Mouse (Mus musculus) cerebellum, adult 11 months (tissue): ENCODE results near the gene Emc1.
"Not testable (repeated sequence)": the region's sequence is repeated elsewhere in the genome, so short reads cannot be mapped to it uniquely, and the experiment has no call there.

Experiments
- DNase-seq: peaks from one replicate; pipeline ENCODE4 v3.0.0; 2022

The Emc1 gene

GRCm38 (mm10) chr4:139360761-139361548, 8.6 kb downstream of the Emc1 start:
- no peak for DNase-seq

GRCm38 (mm10) chr4:139367336-139367735, 14.9 kb downstream of the Emc1 start:
- DNase-seq, result no peak

- DNase-seq, result no peak
Measured at GRCm38 (mm10) chr4:139368038-139368437, 15.7 kb downstream of the Emc1 start.

- DNase-seq, result no peak
Measured at GRCm38 (mm10) chr4:139373130-139373529, 20.7 kb downstream of the Emc1 start.

GRCm38 (mm10) chr4:139373531-139373930, 21.1 kb downstream of the Emc1 start:
- no peak for DNase-seq

- DNase-seq, result no peak
Measured at GRCm38 (mm10) chr4:139379719-139380118, 27.3 kb downstream of the Emc1 start.

- peak; percentile 100 for DNase-seq
Measured at GRCm38 (mm10) chr4:139380207-139380748, 27.9 kb downstream of the Emc1 start.

- DNase-seq, result no peak
Measured at GRCm38 (mm10) chr4:139380775-139381451, 28.5 kb downstream of the Emc1 start.

GRCm38 (mm10) chr4:139381452-139381845, 29.1 kb downstream of the Emc1 start:
- no peak for DNase-seq

- DNase-seq, result no peak
Measured at GRCm38 (mm10) chr4:139382231-139382630, 29.8 kb downstream of the Emc1 start.

- DNase-seq, result not testable (repeated sequence)
Measured at GRCm38 (mm10) chr4:139385841-139386240, 33.5 kb downstream of the Emc1 start.

GRCm38 (mm10) chr4:139386869-139387319, 34.5 kb downstream of the Emc1 start:
- no peak for DNase-seq

- no peak for DNase-seq
Measured at GRCm38 (mm10) chr4:139389557-139389956, 37.2 kb downstream of the Emc1 start.

GRCm38 (mm10) chr4:139395431-139395830, 43.0 kb downstream of the Emc1 start:
- DNase-seq, result no peak

- no peak for DNase-seq
Measured at GRCm38 (mm10) chr4:139400487-139400886, 48.1 kb downstream of the Emc1 start.

GRCm38 (mm10) chr4:139403214-139403613, 50.8 kb downstream of the Emc1 start:
- no peak for DNase-seq

- no peak for DNase-seq
Measured at GRCm38 (mm10) chr4:139411351-139411750, 59.0 kb downstream of the Emc1 start.

GRCm38 (mm10) chr4:139417868-139418267, 65.5 kb downstream of the Emc1 start:
- DNase-seq, result no peak

GRCm38 (mm10) chr4:139421621-139422020, 69.2 kb downstream of the Emc1 start:
- DNase-seq, result no peak

- no peak for DNase-seq
Measured at GRCm38 (mm10) chr4:139422409-139422808, 70.0 kb downstream of the Emc1 start.

GRCm38 (mm10) chr4:139423270-139423669, 70.9 kb downstream of the Emc1 start:
- no peak for DNase-seq
